Mouse (Mus musculus): ENCODE measurements around the gene Rpl7l1.

- TF ChIP-seq CTCF (IDR thresholded peaks at IDR 0.05) (no peak), EP300 (IDR thresholded peaks at IDR 0.05) (no peak)
Observed at GRCm38 (mm10) chr17:46742986-46743385, 39.5 kb downstream of the Rpl7l1 start.
